Comparison of ENCODE assay signal across 12 mouse cellular contexts in genomic region chr16:97304156-97304735, GRCm38 (mm10). TPM values are rescaled to one million over a fixed set of nuclear protein-coding genes. Genes with fewer than 3 reads are reported as not detected.
DNase-seq lines count a peak whose midpoint lies in the region; ATAC-seq and TF ChIP-seq lines count a peak whose summit lies in the region.
"Had no signal": no experiment of that assay in that cellular context is flagged by ENCODE, and none has a peak within 500 bp of the region (broad histone marks: within the 10 kb centered on the region; RNA-seq: fewer than 3 reads in every experiment).

No protein-coding gene starts in this region.

- H3K9ac ChIP-seq in hindbrain, embryonic 16.5 days (ENCODE audit: low read depth, low read length): no peak overlapping the region
- H3K9ac ChIP-seq in hindbrain, embryonic 12.5 days: no peak overlapping the region
- no peak overlapping the region for H3K9ac ChIP-seq in midbrain, postnatal 0 days (replicated peaks; ENCODE audit: low read length, poor library complexity, severe bottlenecking)
- H3K9ac ChIP-seq in midbrain, embryonic 11.5 days (ENCODE audit: low read length): no peak overlapping the region
- H3K9ac ChIP-seq: heart, embryonic 13.5 days; liver, postnatal 0 days had no signal

- WGBS in hindbrain, embryonic 16.5 days: 48% methylated on average over 5 of the region's 5 CpGs
- 66% methylated on average over 5 of the region's 5 CpGs for WGBS in hindbrain, embryonic 12.5 days
- WGBS in midbrain, postnatal 0 days: 52% methylated on average over 5 of the region's 5 CpGs
- 64% methylated on average over 5 of the region's 5 CpGs for WGBS in midbrain, embryonic 11.5 days

- no peaks in the 10 kb centered on the region for H3K27me3 ChIP-seq in hindbrain, embryonic 16.5 days (replicated peaks; ENCODE audit: control insufficient read depth, insufficient read depth, low read length)
- H3K27me3 ChIP-seq in hindbrain, embryonic 12.5 days: no peaks in the 10 kb centered on the region
- H3K27me3 ChIP-seq in midbrain, postnatal 0 days (ENCODE audit: insufficient read depth, low read length): no peaks in the 10 kb centered on the region
- no peaks in the 10 kb centered on the region for H3K27me3 ChIP-seq in midbrain, embryonic 11.5 days (ENCODE audit: control insufficient read depth, insufficient read depth, low read length)
- H3K27me3 ChIP-seq: heart, embryonic 13.5 days had no signal

- no peaks in the 10 kb centered on the region for H3K9me3 ChIP-seq in hindbrain, embryonic 16.5 days (ENCODE audit: control insufficient read depth, low read length)
- no peaks in the 10 kb centered on the region for H3K9me3 ChIP-seq in hindbrain, embryonic 12.5 days (replicated peaks)
- no peaks in the 10 kb centered on the region for H3K9me3 ChIP-seq in midbrain, postnatal 0 days (ENCODE audit: low read length)
- H3K9me3 ChIP-seq in midbrain, embryonic 11.5 days (ENCODE audit: control insufficient read depth, low read length): no peaks in the 10 kb centered on the region

- no peak overlapping the region for H3K27ac ChIP-seq in hindbrain, embryonic 16.5 days (ENCODE audit: low read depth, low read length)
- no peak overlapping the region for H3K27ac ChIP-seq in hindbrain, embryonic 12.5 days
- no peak overlapping the region for H3K27ac ChIP-seq in midbrain, postnatal 0 days (ENCODE audit: low read depth, low read length)
- H3K27ac ChIP-seq in midbrain, embryonic 11.5 days (ENCODE audit: low read depth, low read length): no peak overlapping the region
- H3K27ac ChIP-seq: heart, embryonic 13.5 days had no signal

- ATAC-seq in hindbrain, embryonic 16.5 days: 0 out of 2 replicates have a peak, but pooled peaks have one; percentile 45
- no peak for ATAC-seq in hindbrain, embryonic 12.5 days (ENCODE audit: low FRiP score)
- no peak for ATAC-seq in midbrain, postnatal 0 days (ENCODE audit: low FRiP score)
- no peak for ATAC-seq in midbrain, embryonic 11.5 days (ENCODE audit: low FRiP score)
- ATAC-seq: liver, postnatal 0 days; Patski had no signal

- DNase-seq in midbrain, postnatal 0 days (ENCODE audit: low spot score): peak; percentile 49
- DNase-seq in midbrain, embryonic 11.5 days (ENCODE audit: low spot score, missing footprints): no peak
- DNase-seq in ZHBTc4 (ENCODE audit: low read depth, low spot score): peak; percentile 39
- DNase-seq in layer of hippocampus, postnatal 10 days (ENCODE audit: low spot score in 2 of 2): peak; percentile 34 to 48
- no peak for DNase-seq in kidney, postnatal 10 days
- DNase-seq: cerebellum, postnatal 36 days; liver, postnatal 0 days; thymus, postnatal 36 days had no signal

- H3K4me3 ChIP-seq in hindbrain, embryonic 16.5 days (ENCODE audit: low read length): no peak overlapping the region
- no peak overlapping the region for H3K4me3 ChIP-seq in hindbrain, embryonic 12.5 days
- no peak overlapping the region for H3K4me3 ChIP-seq in midbrain, postnatal 0 days (ENCODE audit: low read depth, low read length)
- no peak overlapping the region for H3K4me3 ChIP-seq in midbrain, embryonic 11.5 days (ENCODE audit: low read depth, low read length)
- H3K4me3 ChIP-seq: heart, embryonic 13.5 days had no signal

- H3K4me2 ChIP-seq in hindbrain, embryonic 16.5 days (ENCODE audit: low read length): no peak overlapping the region
- H3K4me2 ChIP-seq in hindbrain, embryonic 12.5 days (replicated peaks): no peak overlapping the region
- no peak overlapping the region for H3K4me2 ChIP-seq in midbrain, postnatal 0 days (ENCODE audit: low read depth, low read length, poor library complexity, severe bottlenecking)
- no peak overlapping the region for H3K4me2 ChIP-seq in midbrain, embryonic 11.5 days
- H3K4me2 ChIP-seq: heart, embryonic 13.5 days had no signal

- H3K4me1 ChIP-seq in hindbrain, embryonic 16.5 days (ENCODE audit: control insufficient read depth, insufficient read depth, low read depth, low read length): no peaks in the 10 kb centered on the region
- H3K4me1 ChIP-seq in hindbrain, embryonic 12.5 days: no peaks in the 10 kb centered on the region
- H3K4me1 ChIP-seq in midbrain, postnatal 0 days (ENCODE audit: insufficient read depth, low read length): no peaks in the 10 kb centered on the region
- H3K4me1 ChIP-seq in midbrain, embryonic 11.5 days (ENCODE audit: control insufficient read depth, insufficient read depth, low read length): no peaks in the 10 kb centered on the region
- H3K4me1 ChIP-seq: heart, embryonic 13.5 days had no signal

- peak; percentile 18; the same call in 1 of the 2 replicates for TF ChIP-seq CTCF in midbrain, postnatal 0 days (IDR thresholded peaks at IDR 0.05)

- H3K36me3 ChIP-seq in hindbrain, embryonic 16.5 days (ENCODE audit: control insufficient read depth, insufficient read depth, low read length): no peaks in the 10 kb centered on the region
- no peaks in the 10 kb centered on the region for H3K36me3 ChIP-seq in hindbrain, embryonic 12.5 days
- no peaks in the 10 kb centered on the region for H3K36me3 ChIP-seq in midbrain, postnatal 0 days (ENCODE audit: insufficient read depth, low read length)
- no peaks in the 10 kb centered on the region for H3K36me3 ChIP-seq in midbrain, embryonic 11.5 days (ENCODE audit: control insufficient read depth, insufficient read depth, low read length)
- H3K36me3 ChIP-seq: heart, embryonic 13.5 days had no signal

RNA-seq across cellular contexts. Expression of gene Bace2, which starts 52.3 kb away (rescaled TPM):
- 4.6 and 5.3 TPM in 2 replicates for polyA plus RNA-seq in hindbrain, embryonic 16.5 days (2015; fragmentation: Nextera tagmentation; extraction: Ambion mirVana)
- 3.5 and 4.3 TPM in 2 replicates for polyA plus RNA-seq in hindbrain, embryonic 12.5 days (2016; fragmentation: Nextera tagmentation; extraction: Ambion mirVana)
- 1.1 and 2.5 TPM in 2 replicates for total RNA-seq in midbrain, postnatal 0 days (2014; rRNA removed)
- polyA plus RNA-seq in midbrain, postnatal 0 days (2015; fragmentation: Nextera tagmentation; extraction: Ambion mirVana): 3.8 and 4.5 TPM in 2 replicates
- 2.3 and 2.8 TPM in 2 replicates for polyA plus RNA-seq in midbrain, embryonic 11.5 days (2014; fragmentation: Nextera tagmentation; extraction: Ambion mirVana)
- 1 to 10 TPM; 3.6 to 5.1 TPM for total RNA-seq in layer of hippocampus, postnatal 10 days (2021)

Comparison
In these comparisons a context has a peak if more than half of its experiments do, and no peak if none do; other contexts are left out.
1. DNase-seq: peak in midbrain, postnatal 0 days (single experiment), ZHBTc4 (single experiment) and layer of hippocampus, postnatal 10 days (2 of 2); none in midbrain, embryonic 11.5 days (single experiment) and kidney, postnatal 10 days (single experiment).